Mouse (Mus musculus) thymus, postnatal 4 days (tissue): Measurements from ENCODE around the gene Rab44.
A peak's percentile ranks its signal among the peaks of the same experiment; 100 is the strongest.
"Not testable (repeated sequence)": the region's sequence is repeated elsewhere in the genome, so short reads cannot be mapped to it uniquely, and the experiment has no call there.

Source experiments
- DNase-seq: peaks from one replicate; pipeline ENCODE4 v3.0.0; 2021

Gene Rab44

DNA sequence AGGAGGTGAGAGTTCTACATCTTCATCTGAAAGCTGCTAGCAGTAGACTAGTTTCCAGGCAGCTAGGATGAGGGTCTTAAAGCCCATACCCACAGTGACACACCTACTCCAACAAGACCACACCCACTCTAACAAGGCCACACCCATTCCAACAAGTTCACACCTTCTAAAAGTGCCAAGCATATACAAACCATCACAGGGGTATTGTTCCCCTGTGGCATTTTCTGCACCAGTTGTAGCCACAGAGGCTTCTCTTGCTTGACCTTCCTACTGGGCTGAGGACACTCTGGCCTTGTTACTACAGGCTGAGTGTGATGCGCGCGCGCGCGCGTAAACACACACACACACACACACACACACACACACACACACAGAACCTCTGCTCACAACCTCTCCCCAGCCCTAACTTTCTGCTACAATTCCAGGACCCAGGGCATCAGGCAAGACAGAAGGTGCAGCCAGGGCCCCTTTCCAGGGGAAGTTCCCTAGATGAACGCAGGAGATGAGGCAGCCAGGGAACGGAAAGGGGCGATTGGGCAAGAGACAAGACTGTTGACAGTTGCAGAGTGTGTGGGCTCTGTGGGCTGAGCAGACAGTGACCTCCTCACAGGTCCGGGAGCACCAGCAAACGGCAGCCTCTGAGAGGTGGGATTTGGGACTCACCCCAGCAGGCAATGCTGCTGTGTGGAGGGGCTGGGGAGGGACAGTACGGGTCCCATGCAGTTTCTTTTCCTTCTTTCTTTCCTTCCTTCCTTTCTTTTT lies at the start of gene Rab44:
Gene Rab44, plus strand, starts transcription at position 555 of the 762 bp plus-strand sequence.
- peak; percentile 7 for DNase-seq

DNA sequence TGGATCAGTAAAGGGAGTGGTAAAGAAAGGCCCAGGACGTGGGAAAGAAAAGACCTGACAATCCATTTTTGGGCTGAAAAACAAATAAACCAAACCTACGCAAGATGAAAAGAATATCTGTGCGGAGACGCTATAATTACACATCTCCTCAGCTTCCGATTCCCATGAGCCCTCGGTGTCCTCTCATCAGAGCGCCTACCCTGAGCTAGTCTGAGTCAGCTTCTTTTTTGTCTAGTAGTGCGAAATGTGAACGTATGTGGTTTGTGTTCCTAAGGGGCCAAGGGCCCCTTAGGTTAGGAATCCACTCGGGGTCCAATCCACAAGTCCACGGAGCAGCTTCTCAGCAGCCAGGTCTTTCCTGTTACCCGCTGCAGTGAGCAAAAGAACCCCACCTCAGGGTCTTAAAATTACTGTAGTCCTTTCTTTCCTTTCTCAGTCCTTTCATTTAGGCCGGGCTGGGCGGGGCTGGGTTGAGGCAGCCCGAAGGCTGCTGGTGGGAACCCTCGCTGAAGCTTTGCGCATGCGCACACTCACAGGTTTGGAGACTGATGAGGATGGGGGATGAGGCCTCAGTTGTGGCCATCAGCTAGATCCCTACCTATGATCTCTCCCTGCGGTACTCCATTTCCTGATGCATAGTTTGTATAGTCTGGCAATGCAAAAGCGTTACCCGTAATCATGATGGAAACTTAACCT lies 48.6 kb upstream of the Rab44 start:
- DNase-seq = no peak

DNA sequence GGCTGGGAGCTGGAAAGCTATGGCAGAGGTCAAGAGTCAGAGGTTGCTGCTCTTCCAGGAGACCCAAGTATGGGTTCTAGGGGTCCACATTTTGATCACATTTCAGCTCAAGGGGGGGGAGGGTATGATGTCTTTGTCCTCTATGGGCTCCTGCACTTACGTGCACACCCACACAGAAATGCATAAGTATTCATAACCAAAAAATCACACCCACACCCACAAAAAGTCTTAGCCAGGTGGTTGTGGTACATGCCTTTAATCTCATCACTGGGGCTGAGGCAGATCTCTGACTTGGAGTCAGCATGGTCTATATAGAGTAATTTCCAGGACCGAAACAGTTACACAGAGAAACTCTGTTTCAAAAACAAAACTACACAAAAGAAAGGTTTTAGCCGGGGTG lies 48.0 kb upstream of the Rab44 start:
- no peak for DNase-seq

DNA sequence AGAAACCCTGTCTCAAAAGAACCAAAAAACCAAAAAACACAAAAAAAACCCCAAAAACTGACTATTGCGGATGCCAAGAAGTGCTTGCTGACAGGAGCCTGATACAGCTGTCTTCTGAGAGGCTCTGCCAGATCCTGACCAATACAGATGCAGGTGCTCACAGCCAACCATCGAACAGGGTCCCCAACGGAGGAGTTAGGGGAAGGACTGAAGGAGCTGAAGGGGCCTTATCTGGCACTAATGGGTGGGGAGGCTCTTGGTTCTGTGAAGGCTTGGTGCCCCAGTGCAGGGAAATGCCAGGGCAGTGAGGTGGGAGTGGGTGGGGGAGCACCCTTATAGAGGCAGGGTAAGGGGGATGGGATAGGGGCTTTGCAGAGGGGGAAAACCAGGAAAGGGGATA lies 46.5 kb upstream of the Rab44 start:
- not testable (repeated sequence) for DNase-seq

DNA sequence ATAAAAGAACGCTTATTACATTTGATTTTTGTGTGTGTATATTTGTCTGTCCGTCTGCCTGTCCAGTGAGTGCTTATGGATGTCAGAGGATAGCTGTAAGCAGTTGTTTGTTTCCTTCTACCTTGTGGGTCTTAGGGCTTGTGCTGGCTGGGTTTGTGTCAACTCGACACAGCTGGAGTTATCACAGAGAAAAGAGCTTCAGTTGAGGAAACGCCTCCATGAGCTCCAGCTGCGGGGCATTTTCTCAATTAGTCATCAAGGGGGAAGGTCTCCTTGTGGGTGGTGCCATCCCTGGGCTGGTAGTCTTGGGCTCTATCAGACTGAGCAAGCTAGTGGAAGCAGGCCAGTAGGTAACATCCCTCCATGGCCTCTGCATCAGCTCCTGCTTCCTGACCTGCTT lies 46.1 kb upstream of the Rab44 start:
- DNase-seq = no peak

DNA sequence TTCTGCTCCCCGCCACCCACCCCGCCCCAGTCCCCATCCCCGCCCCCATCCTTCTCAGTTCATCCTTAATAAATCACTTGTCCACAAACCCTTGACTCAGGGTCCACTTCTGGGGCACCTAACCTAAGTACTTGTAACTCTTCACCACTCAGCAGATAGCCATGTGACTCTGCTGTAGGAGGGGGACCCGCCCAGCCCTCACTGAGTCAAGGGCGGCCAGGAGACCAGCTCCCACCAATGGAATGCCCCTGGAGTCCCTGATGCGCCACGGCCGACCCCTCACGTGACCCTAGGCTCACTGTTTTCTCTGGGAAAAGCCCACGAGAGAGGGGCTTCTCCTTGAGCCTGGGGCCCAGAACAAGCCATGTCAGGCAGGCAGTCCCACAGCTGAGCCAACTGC lies 44.9 kb upstream of the Rab44 start:
- no peak for DNase-seq

DNA sequence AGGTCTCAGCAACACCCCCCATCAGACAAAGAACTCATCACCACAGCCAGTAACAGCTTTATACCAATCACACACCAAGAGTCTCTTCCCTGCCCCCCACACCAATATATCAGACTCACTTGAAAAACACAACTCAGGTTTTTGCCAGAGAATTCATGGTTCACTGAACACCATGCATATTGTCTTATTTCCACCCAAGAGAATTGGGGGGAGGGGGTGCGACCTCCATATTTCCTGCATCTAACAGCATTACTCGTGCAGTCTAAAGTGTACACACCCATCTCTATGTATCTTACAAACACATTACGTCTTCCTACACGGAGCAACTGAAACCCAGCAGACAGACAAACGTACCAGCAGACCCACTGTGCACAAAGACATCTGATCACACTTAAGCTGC lies 42.1 kb upstream of the Rab44 start:
- no peak for DNase-seq

DNA sequence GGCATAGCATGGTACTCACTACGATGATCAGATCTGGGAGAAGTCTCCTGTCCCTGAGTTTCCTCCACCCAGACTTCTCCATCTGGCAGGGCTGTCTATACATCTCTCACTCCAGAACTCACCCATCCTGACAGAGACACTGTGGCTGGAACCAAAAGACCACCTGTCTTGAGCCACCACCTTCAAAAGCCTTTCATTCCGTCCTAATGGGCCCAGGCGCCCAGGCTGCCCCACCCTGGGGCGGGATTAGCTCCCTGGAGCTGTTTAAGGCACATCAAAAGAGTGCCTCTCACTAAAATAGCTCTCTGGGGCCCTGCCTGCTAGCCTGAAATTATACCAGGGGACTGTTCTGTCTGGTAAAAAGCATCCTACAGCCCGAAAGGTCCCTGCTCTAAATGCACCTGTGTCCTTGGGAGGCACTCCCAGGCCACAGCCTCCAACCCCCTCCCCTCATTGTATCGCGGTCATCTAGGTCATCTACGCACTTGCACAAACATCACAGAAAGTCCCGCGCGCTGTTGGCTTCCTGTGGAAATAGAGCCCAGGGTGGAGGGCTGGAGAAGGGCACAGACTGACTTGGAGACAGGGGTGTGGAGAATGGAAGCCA lies 41.1 kb upstream of the Rab44 start:
- DNase-seq = no peak

DNA sequence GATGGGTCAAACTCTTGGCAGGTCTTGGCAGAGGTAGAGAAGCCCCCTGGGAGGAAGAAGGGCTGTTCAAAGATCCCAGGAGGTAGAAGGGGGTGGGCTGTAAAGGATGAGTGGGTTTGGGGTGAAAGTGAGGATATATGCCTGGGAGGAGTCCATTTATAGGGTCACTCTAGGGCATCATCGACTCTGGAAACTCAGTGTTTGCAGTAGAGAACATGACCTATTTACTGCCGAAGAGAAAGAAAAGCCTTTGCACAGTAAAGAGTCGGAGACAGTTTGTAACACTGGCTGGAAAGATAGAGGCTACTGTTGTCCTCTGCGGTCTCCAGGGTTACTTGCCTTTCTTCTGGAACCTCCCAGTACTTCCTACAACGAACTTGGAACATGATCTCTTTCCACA lies 40.6 kb upstream of the Rab44 start:
- DNase-seq = no peak

DNA sequence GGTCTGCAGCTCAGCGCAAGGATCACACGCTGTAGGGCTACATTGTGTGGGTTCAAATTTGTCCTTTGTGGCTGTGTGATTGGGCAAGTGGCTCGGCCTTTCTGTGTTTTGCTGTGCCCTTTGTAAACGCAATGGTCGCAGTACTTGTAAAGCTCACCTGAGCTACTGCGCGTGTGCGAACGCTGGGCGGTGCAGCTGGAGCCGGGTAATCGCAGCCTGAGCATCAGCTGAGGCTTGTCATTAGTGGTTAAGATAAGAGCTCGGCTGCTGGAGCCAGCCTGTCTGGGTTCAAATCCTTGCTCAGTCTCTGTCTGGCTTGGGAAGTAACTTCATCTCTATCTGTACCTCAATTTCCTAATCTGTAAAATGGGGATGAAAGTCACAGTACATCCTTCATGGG lies 39.9 kb upstream of the Rab44 start:
- DNase-seq = peak; percentile 46

DNA sequence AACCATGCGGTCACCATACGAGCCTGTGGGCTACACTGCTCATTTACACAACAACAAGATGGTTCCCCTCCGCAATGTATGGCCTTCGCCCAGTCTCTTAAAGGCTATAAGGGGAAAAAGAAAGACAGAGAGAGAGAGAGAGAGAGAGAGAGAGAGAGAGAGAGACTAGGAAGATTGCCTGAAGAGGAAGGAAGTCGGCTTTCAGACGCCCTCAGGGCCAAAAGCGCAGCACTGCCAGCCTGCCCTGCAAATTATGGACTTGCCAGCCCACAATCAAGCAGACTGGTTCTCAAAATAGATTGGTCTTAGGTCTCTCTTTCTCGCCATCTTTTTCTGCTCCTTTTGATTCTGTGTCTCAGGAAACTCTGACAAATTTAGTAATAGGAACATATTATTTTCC lies 37.7 kb upstream of the Rab44 start:
- no peak for DNase-seq

DNA sequence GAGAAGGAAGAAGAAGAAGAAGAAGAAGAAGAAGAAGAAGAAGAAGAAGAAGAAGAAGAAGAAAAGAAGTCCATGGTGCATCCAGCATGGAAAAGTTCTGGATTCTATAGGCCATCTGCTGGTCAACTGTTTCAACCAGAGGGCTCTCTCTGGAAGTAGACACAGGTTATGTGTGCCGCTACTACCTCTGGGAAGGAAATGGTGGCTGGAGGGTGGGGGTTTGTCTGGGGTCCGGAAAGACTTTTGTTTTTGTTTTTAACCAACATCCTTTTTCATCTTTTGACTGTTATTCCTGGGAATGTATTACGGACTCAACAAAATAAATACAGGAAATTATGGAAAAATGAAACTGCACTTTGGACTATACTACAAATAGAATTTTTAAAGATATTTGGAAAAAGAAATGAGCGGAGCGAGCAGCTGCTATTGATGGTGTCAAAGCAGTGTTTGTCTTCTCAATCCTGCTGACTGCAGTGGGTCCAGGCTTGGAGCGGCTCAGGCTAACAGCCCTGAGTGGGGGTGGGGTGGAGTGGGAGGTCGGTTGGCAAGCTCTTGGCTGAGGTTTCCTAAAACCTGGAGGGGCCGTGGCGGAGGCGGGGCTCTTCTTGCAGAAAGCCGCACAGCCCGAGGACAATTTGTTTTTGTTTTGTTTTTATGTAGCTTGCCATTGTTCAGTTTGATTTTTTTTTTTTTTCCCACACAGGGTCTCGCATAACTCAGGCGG lies 36.0 kb upstream of the Rab44 start:
- peak; percentile 56 for DNase-seq

DNA sequence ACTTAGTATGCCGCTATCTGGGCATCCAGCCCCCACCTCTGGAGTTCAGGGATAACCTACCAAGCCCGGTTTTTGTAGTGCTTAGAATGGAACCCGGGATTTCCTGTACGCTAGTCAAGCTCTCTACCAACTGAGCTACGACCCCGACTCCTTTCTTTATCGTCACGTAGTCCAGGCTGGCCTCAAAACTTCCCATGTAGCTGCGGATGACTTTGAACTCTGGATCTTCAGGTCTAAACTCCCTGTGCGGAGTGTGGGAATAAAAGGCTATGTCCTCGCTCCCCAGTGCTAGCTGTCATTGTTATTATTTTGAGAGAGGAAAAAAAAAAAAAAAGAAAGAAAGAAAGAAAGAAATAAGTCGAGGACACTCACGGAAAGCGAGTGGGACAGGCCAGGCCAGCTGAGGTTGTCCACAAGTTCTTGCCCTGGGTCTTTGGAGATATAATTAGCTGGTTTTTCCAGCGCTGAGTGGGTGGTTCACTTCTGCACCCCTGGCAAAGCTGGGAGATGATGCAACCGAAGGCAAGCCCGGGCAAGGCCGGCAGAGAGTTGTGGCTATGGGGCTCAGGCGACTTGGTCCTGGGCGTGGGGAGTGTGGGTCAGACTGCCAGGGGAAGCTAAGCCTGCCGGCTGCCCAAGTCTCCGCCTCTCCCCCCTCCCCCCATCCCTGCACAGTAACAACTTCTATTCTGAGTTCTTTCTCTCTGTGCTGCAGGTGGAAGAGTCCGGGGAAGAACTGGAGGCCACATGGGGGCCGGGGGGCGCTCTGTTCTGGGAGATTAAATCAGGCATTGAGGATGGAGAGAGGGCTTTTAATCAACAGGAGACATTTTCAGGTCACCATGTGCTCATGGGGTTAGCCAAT lies 35.2 kb upstream of the Rab44 start:
- DNase-seq = peak; percentile 25

DNA sequence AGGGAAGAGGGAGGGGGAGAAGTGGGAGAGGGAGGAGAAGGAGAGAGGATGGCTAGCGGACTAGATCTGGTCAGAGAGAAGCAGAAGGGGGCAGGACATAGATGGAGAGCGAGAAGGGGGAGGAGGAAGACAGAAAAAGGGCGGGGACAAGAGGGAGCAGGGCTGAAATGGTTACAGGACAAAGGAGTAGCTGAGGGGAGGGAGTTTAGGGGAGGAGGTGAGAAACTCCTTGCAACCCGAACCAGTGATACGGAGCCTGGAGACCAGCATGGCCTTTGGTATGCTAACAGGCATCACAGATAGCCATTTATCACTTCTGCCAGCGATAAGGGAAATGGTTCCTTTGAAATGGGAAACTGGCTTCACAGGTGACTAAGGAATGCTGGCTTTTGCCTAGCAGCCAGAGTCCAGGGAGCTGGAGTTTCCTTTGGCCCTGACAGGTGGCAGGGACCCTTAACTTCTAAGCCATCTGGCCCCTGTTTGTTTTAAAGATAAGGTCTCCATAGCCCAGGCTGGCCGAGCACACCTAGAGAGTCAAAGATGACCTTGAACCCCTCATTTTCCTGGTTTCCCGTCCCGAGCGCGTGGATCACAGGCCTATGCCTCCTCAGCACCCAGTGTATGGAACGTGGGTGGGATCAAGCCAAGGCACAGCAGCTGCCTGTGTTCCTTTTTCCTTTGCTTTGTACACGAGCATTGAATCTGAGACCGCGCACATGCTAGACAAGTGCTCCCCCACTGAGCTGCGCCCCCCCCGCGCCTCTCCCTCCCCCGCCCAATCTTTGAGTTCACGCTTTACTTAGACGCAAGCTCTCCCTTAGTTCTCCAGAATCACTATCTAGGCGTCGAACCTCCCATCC lies 33.0 kb upstream of the Rab44 start:
- DNase-seq = peak; percentile 31

DNA sequence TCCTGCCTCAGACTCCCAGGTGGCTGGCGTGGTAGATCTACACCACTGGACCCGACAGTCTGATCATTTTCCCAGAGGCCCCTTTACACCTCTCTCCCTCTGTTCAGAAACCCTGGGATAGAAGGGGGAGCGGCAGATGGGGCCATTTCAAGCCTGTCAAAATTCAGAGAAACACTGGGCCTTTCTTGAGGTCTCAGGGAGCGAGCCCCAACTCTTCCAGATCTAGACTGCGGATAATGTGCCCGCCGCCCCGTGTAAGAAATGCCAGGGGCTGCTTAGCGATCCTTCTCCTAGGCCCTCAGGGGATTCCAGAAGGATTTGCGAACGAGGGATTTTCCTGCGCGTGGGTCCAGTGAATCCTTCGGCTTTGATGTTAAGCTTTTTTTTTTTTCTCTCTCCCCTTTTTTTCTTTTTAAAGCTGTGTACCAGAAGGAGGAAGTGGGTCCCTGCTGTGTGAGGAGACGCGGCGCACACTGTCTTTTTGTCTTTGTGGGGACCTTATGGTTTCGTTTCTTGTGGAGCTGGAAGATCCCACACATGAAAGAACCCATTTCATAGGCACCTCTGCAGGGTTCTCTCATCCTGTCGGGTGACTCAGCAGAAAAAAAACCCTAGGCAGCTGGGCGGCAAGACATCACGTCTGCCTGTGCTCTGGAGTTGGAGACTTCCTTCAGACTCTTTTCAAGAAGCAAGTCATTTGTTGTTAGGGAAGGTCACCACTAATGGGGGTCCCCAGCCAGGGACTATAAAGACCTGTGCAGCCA lies 32.1 kb upstream of the Rab44 start:
- DNase-seq = peak; percentile 56

DNA sequence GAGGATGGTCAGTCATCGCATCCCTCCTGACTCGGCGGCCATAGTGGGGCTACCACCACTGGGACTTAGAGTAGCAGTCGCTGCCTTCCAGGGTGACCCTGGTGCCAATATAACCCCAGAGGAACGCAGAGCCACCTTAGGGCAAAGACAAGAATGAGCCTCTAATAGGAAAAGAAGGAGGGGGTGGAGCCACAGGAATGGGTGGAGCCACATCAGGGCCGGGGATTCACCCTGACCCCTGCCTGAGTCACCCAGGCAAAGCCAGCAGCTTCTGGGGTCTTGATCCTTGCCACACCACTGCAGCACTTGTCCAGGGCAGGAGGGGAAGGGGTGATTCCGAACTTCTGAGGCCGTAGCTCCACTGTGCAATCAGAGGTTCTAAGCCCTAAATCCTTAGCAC lies 30.4 kb upstream of the Rab44 start:
- peak; percentile 10 for DNase-seq

DNA sequence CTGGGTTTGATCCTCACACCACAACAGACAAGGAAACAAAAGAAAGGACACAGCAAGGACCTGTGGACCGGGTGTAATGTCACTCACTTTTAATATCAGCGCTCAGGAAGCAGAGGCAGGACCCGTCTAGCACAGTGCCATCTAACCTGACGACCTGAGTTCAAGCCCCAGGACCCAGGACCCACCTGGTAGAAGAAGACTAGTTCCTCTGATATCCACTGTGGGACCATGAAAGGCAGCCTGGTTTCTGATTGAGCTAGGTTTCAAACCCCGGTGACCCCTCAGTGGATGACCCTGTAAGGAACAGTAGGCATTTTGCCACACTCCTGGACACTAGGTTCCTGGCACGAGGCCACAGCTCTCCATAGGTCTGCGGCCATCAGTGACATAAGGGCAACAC lies 29.3 kb upstream of the Rab44 start:
- DNase-seq = peak; percentile 2

DNA sequence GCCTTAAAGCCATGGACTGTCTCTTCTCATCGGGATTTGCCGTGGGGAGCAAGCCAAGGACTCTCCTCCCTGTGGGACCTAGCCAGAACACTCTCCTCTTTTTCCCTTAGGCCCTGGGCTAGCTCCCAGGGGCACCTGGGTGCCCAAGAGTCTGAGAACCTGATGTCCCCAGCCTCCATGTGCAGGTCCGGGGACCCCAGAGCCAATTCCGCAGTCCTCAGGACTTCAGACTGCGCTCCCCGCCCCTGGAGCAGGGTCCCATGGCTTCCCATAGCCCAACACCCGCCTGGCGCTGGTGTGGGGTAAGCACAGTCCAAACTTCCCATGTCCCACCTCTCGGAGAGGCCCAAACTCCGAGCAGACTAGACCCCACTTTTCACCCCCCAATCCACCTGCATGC lies 28.7 kb upstream of the Rab44 start:
- peak; percentile 5 for DNase-seq

DNA sequence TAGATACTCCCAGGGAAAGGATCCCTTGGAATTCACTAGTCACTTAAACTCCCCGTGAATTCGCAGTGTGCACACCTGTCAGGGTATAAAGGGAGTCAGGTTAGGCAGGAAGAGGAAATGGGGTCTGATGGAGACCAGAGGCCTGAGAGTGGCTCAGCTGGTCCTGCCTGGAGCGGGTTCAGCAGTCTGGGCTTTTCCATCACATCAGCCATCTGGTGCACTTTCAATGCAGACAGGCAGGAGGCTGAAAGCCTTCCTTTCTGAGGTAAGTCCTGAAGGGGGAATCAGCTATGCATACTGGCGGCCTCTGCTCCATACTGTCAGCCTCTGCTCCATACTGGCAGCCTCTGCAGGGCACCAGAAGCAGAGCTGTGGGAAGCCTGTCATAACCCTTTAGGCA lies 27.0 kb upstream of the Rab44 start:
- peak; percentile 3 for DNase-seq

DNA sequence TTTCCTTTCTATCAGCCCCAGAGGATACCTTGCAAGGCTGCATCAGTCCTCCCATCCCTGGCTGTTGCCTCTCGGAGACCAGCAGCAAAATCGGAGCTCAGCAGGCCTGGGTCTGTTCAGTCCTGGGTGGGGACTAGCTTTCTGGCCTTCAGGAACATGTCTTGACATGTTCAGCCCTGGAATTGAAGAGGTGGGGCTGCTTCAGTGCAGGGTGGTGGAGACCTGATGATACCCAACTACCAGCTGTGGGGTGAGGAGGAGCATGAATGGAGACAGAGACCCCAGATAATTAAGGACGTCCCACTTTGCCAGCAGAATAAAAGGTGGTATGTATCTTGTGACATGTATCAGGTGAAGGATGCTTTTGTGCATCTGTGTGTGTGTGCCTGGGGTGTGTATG lies 23.2 kb upstream of the Rab44 start, which contains the start of gene Cdkn1a:
Gene Cdkn1a, plus strand, starts transcription at position 201 of the 400 bp plus-strand sequence.
- peak; percentile 3 for DNase-seq
